Mouse (Mus musculus): Measurements from ENCODE around the gene Grasp.

The Grasp gene

GRCm38 (mm10) chr15:101227971-101228370 lies 4.0 kb downstream of the Grasp start:
- no peak for DNase-seq (ENCODE audit: extremely low spot score, low read depth, low spot score)

- no peak for DNase-seq (ENCODE audit: extremely low spot score, low read depth, low spot score)
Measured at GRCm38 (mm10) chr15:101228866-101229590, 5.0 kb downstream of the Grasp start.

- DNase-seq (ENCODE audit: extremely low spot score, low read depth, low spot score) = no peak
Measured at GRCm38 (mm10) chr15:101230503-101230902, 6.5 kb downstream of the Grasp start.

GRCm38 (mm10) chr15:101230995-101231647 lies 7.1 kb downstream of the Grasp start:
- DNase-seq (ENCODE audit: extremely low spot score, low read depth, low spot score) = no peak

- DNase-seq (ENCODE audit: extremely low spot score, low read depth, low spot score) = no peak
Measured at GRCm38 (mm10) chr15:101231648-101232180, 7.7 kb downstream of the Grasp start.

GRCm38 (mm10) chr15:101232607-101233006 lies 8.6 kb downstream of the Grasp start:
- no peak for DNase-seq (ENCODE audit: extremely low spot score, low read depth, low spot score)

- DNase-seq (ENCODE audit: extremely low spot score, low read depth, low spot score) = no peak
Measured at GRCm38 (mm10) chr15:101233183-101233582, 9.2 kb downstream of the Grasp start.

- no peak for DNase-seq (ENCODE audit: extremely low spot score, low read depth, low spot score)
Measured at GRCm38 (mm10) chr15:101233641-101234275, 9.8 kb downstream of the Grasp start.

- no peak for DNase-seq (ENCODE audit: extremely low spot score, low read depth, low spot score)
Measured at GRCm38 (mm10) chr15:101234611-101235341, 10.8 kb downstream of the Grasp start.

- no peak for DNase-seq (ENCODE audit: extremely low spot score, low read depth, low spot score)
Measured at GRCm38 (mm10) chr15:101235342-101235698, 11.3 kb downstream of the Grasp start.

- no peak for DNase-seq (ENCODE audit: extremely low spot score, low read depth, low spot score)
Measured at GRCm38 (mm10) chr15:101235728-101236327, 11.8 kb downstream of the Grasp start.

GRCm38 (mm10) chr15:101236878-101237277 lies 12.9 kb downstream of the Grasp start:
- no peak for DNase-seq (ENCODE audit: extremely low spot score, low read depth, low spot score)

- no peak for DNase-seq (ENCODE audit: extremely low spot score, low read depth, low spot score)
Measured at GRCm38 (mm10) chr15:101238885-101239511, 15.0 kb downstream of the Grasp start.

GRCm38 (mm10) chr15:101239821-101240220 lies 15.8 kb downstream of the Grasp start:
- no peak for DNase-seq (ENCODE audit: extremely low spot score, low read depth, low spot score)

- no peak for DNase-seq (ENCODE audit: extremely low spot score, low read depth, low spot score)
Measured at GRCm38 (mm10) chr15:101240799-101241204, 16.8 kb downstream of the Grasp start.

GRCm38 (mm10) chr15:101241236-101241635 lies 17.2 kb downstream of the Grasp start:
- DNase-seq (ENCODE audit: extremely low spot score, low read depth, low spot score) = no peak

- DNase-seq (ENCODE audit: extremely low spot score, low read depth, low spot score) = no peak
Measured at GRCm38 (mm10) chr15:101241853-101242252, 17.9 kb downstream of the Grasp start.

GRCm38 (mm10) chr15:101242645-101243044 lies 18.7 kb downstream of the Grasp start:
- DNase-seq (ENCODE audit: extremely low spot score, low read depth, low spot score) = no peak

- DNase-seq (ENCODE audit: extremely low spot score, low read depth, low spot score) = no peak
Measured at GRCm38 (mm10) chr15:101244012-101244411, 20.0 kb downstream of the Grasp start.
